Mouse (Mus musculus) gastrocnemius, postnatal 4 days (tissue): ENCODE measurements around the gene S1pr1. TPM values are rescaled to one million over a fixed set of nuclear protein-coding genes. Genes with fewer than 3 reads are reported as not detected.

Experiments used
- DNase-seq, 2 experiments: peaks; one replicate each; pipeline ENCODE4 v3.0.0; 2021 to 2022; ENCODE audit warnings: low spot score in 2 of 2, mixed read lengths in 2 of 2
- total RNA-seq, 2 experiments: library from RNA; stranded (reverse); gene quantifications; 2 replicates each; pipeline ENCODE4 v1.2.3; 2021

The S1pr1 gene
- total RNA-seq, 2 experiments from 2014 or later = 25.4 to 26.6 TPM

DNA sequence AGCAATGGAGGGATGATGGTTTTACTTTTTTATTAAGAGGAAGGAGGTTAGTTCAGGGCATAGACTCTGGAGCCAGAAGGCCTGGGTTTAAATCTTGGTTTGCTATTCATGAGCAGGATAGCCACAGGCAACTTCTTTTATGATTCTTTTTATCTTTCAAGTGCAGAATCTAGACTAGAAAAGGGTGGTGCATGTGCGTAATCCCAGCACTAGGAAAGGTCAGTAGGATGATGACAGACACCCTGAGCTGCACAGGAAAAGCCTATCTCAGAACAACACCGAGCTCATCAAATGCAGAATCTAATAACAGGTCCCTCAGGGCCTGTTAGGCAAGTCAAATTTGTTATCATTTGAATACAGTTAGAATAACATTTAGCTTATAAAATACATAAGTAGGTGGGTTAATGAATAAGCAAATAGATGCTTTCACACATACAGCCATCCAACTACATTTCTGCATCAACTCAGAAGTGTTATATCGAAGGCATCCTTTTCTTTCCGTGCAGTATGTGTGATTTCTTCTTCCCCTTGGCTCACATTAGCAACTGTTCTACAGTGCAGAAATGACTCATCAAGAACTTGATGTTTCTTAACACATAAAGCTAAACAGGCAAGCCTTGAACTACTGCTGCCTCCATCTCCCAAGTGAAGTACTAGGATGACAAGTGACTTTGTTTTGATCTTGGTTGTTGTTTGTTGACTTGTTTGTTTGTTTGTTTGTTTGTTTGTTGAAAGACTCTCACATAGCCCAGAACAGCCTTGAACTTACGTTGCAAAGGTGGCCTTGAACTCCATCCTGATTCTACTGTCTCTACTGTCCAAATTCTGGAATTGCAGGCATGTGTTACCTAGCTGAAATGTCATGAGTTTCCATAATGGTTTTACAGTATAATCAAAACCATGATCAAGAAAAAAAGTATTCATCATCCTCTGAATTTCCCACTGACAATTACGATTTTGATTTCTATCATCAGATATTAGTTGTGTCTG lies 39.0 kb downstream of the S1pr1 start:
- DNase-seq = no peak

DNA sequence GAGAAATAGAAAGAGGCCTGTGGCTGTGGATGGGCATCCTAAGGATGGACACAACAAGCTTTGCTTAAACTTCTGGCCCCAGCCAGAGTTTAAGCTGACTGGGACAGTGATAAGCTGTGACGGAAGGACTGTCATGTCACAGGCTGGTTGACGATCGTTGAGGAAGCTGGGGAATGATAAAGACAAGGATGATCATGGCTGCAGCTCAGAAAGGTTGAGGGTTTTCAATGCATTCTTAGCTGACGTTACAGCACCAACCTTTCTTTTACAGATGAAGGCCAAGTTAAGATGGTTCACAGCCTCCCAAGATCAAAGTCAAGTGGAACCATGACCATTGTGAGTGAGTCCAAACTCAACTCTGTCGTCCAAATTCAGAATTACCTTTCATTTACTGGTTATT lies 40.2 kb downstream of the S1pr1 start:
- no peak for DNase-seq

DNA sequence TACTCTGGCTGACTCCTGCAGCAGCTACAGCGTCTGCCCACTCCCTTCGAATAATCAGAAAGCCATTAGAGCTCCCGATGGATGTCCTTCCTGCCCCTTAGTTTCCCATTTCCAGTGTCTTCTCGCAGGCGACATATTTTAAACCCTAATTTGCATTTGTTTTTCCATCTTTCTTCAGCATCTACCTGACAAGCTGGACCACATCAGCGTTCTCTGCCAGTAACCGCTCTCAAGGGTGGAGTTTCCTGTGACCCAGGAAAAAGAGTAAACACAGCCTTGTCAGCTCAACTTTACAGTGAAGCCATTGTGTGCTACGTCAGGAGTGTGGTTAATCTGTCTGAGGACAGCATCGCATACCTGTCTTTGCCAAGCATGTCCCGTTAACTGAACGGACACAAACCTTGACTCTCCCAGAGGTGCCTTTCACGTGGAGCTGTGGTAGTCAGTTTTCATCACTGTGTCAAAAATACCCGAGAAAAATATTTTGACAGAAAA lies 41.2 kb downstream of the S1pr1 start:
- no peak for DNase-seq

DNA sequence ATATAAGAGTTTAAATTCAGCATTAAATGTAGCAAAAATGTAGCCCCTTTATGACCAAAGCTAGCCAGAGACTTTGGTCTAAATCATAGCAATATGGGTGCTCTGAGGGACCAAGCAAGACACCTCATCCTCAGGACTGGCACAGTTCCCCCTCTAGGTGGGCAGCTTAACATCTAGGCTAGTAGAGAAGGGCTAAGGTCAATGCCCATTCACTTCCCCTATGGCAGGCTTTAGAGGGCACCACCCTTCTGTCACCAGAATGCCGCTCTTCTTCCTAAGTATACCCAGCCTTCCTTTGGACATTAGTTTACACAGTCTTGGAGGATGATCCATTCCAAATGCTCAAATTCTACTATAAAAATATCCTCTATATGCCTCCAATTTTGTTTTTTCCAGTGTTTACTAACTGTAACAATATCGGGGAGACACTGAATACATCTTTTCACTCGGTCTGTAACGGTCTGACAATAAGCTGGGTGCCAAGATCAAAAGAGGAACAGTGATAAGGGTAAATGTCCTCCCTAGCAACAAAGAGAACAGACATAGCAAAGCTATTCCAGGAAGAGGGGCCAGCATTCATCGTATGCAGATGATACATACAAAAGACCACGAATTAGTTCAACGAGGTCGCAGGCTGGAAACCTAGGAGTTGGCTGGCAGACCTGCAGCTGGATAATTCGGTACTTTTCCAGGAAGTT lies 41.8 kb downstream of the S1pr1 start:
- DNase-seq = no peak

DNA sequence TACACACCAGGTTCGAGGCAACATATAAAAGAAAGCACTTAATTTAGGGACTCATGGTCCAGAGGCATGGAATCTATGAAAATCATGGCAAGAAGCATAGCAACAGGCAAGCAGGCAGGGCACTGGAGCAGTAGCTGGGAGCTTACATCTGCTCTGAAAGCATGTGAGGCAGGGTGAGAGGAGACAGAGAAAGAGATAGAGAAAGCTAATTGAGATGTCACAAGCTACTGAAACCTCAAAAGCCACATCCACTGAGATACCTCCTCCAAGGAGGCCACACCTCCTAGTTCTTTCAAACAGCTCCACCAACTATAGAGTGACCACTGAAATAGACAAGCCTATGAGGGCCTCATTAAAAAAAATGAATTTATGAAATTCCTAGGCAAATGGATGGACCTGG lies 45.6 kb downstream of the S1pr1 start:
- DNase-seq = no peak

DNA sequence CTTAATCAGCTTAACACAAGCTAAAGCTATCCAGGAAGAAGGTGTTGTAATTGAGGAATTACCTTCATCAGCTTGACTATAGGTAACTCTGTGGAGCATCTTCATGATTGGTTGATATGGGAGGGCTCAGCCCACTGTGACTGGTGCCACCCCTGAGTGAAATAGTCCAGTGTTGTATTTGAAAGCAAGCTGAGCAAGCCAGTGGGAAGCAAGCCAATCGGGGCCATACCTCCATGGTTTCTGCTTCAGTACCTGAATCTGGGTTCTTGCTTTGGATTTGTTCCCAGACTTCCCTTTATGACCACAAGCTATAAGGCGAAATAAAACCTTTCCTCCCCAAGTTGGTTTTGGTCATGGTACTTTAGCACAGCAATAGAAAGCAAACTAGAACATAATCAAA lies 47.7 kb downstream of the S1pr1 start:
- DNase-seq = no peak

DNA sequence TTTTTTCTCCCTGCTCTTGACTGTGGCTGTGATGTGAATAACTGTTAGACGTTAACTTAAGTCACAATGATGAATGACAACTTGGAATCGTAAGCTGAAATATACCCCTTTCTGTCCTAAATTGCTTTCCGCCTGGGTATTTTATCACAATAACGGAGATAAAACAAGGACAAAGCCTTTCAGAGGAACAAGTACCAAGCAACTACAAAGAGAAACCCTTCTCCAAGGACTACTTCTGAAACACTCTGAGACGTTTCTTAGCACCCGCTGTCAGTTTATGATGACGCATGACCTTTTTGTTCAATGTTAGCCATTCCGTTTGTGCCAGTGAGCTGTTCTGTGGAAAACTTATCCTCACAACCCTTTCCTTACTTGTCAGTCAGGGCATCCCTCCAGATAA lies 48.3 kb downstream of the S1pr1 start:
- no peak for DNase-seq

DNA sequence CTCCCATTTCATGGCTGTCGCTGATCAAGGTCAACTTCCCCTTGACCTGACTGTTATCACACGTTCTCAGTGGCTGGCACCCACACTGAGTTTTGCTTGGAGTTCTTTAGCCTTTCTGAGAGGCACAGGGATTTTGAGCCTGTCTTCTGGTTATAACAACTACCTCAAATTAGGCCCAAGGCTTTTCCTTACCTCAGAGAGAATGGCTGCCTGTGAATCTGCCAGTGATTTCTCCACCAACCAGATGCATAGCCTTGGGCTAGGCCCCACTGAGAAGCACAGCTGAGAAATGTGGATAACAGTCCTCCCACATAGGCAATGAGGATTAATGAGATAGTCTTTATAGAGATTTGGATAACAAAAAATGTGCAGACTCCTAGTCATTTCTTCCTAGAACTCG lies 50.4 kb downstream of the S1pr1 start:
- no peak for DNase-seq

DNA sequence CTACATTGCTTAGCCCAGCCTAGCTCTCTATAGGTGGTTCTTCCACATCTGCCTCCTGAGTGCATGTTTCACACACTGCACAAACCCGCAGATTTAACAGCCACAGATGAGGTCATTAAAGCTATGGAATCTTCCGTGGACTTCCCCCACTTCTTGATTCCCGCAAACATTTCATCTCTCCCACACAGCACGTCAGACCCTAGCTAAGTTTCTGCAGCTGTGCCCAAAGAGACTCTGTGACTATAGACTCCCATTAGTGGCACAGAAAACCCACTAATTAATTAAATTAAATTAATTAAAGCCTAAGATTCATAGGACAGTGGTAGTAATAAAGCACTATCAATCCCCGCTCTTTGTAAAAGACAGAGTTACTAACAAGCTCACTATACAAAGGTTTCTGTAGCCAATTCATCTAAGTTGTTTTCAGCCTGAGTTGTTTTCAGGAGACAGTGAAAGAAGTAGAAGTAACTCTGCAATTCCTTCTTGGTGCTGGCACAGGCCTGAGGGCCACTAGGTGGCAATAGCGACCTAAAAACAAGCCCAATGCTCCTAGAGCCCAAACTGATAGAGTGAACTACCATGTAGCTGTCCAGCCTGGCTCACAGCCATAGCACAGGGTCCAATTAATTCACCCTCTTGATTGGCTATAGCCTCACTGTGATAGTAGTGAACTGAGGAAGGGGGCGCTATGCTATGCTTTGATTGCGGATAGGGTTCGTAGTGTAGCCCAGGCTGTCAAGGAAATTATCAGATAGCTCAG lies 54.0 kb downstream of the S1pr1 start:
- DNase-seq = peak; percentile 22 to 62

Other genes with a start within 250 kb of the S1pr1 start
- 10 to 100 TPM in 1 of 2 experiments, 1 to 10 TPM in 1; 8.3 to 11.3 TPM for gene Dph5, start 172.8 kb upstream of the S1pr1 start, total RNA-seq